Mouse (Mus musculus) layer of hippocampus, adult 2 months (tissue): Measurements from ENCODE around the gene Dab2. TPM values are rescaled to one million over a fixed set of nuclear protein-coding genes. Genes with fewer than 3 reads are reported as not detected.

Experiments
- DNase-seq, 2 experiments: peaks; one replicate each; pipeline ENCODE4 v3.0.0; 2022; ENCODE audit warnings: low spot score in 2 of 2
- H3K27ac ChIP-seq: fragments of 200-600 bp; 2 replicates; pipeline ENCODE4 v1.8.1; 2022
- H3K4me3 ChIP-seq: fragments of 200-600 bp; 2 replicates; pipeline ENCODE4 v1.8.1; 2022; ENCODE audit warnings: mild to moderate bottlenecking
- CTCF ChIP-seq: fragments of 200-600 bp; conservative IDR thresholded peaks from 2 replicates; pipeline ENCODE4 v1.8.1; 2022; ENCODE audit warnings: antibody characterized with exemption, mild to moderate bottlenecking, moderate library complexity
- long read RNA-seq, 2 experiments: library from polyadenylated mRNA; stranded (forward); transcript quantifications; one replicate each; pipeline ENCODE4 v2.0.0; 2021; ENCODE audit warnings: borderline mapping rate in 2 of 2
- total RNA-seq, 2 experiments: library from RNA; stranded (reverse); gene quantifications; 2 replicates each; pipeline ENCODE4 v1.2.3; 2021

The Dab2 gene
- 1 to 10 TPM; 8.9 to 9.8 TPM for total RNA-seq
- long read RNA-seq, experiment 1, full-length matches to known transcripts, result 4 of 6 reads
- long read RNA-seq, experiment 1, partial matches to known transcripts, result 1 of 6 reads
- long read RNA-seq, experiment 1, other reads (novel, unspliced or antisense), result 1 of 6 reads
- long read RNA-seq, experiment 2, full-length matches to known transcripts, result 3 of 4 reads
- long read RNA-seq, experiment 2, partial matches to known transcripts, result 0 of 4 reads
- long read RNA-seq, experiment 2, other reads (novel, unspliced or antisense), result 1 of 4 reads

DNA sequence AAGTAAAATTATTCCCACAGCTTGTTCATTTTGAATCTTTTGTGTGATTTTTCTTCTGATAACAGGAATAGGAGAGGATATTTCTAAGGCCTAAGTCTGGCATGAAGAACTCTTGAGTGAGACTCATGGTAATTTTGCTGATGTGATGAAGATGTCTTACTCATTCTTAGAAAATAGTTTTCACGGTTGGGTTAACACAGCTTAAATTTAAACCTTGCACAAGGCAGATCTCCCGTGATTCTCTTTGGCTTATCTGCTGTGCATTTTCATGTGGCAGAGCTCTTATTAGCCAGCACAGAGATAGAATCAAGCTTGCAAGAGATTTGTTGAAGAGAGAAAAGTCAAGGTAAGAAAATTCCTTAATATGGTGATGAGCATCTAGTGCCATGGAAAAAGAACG is at the start of gene Dab2:
TSS of gene Dab2 (plus strand) at position 235 of the 400 bp plus-strand sequence.
- no peak for TF ChIP-seq CTCF
- no peak for DNase-seq

DNA sequence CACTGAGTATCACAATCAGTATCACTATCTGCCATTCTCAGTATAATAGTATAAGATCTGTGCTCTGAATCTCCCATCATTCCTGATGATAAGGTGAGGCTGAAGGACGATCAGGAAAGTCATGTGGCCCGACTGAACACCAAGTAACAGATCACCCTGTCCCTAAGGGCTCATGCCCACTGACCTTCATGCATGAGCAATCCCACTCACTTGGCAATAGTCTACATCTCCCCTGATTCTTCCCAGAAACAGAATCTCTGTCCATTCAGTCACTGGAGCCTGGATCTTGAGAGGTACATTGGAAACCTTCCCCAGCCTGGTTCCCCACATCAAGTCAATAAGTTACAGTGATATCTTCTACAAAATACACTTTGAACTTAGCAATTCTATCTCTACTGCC is 46.1 kb upstream of the Dab2 start:
- no peak for TF ChIP-seq CTCF
- no peak for DNase-seq
- Histone ChIP-seq H3K27ac (no peak overlapping the region), H3K4me3 (no peak overlapping the region)

More for the DNA sequence above, at the start of gene Dab2:
- no peak within 1 kb of the TSS for H3K4me3 ChIP-seq
- H3K27ac ChIP-seq, result no peak within 1 kb of the TSS

DNA sequence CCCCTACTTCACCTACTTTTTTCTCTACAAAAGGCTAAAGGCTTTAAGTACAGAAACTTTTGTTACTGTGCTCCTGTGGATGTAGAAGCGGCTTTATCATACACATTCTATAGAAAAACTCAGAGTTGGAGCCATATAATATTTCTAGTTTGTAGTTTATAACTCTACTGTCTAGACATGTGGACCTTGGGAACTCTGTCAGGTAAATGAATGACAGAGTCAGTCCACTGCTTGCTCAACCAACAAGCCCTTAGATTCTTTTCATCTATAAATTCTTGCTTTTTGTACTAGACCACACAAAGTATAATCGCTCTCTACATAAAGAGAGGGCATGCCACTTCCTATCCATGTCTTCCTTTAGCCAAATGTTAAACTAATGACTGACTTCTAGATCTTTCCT is 45.2 kb upstream of the Dab2 start:
- H3K4me3 ChIP-seq, result no peak overlapping the region
- H3K27ac ChIP-seq, result no peak overlapping the region
- no peak for DNase-seq
- TF ChIP-seq CTCF, result no peak

DNA sequence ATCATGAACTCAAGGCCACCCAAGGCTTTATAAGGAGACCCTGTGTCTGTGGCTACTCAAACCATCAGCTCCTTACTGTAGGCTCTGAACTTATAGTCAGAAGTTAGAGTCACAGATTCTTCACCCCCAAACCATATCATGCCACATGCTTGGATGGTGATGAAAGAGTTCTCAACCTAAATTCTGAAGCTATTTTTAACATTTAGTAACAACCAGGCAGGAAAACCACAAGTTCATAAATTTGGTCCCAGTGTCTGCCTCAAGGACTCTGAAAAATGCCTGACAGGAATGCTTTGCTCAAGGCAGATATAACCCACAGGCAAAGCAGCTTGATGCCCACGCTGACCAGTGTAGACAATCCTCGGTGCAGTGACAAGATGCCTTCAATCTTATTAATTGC is 42.5 kb upstream of the Dab2 start:
- DNase-seq, result no peak
- no peak for TF ChIP-seq CTCF
- no peak overlapping the region for H3K4me3 ChIP-seq
- H3K27ac ChIP-seq, result no peak overlapping the region

DNA sequence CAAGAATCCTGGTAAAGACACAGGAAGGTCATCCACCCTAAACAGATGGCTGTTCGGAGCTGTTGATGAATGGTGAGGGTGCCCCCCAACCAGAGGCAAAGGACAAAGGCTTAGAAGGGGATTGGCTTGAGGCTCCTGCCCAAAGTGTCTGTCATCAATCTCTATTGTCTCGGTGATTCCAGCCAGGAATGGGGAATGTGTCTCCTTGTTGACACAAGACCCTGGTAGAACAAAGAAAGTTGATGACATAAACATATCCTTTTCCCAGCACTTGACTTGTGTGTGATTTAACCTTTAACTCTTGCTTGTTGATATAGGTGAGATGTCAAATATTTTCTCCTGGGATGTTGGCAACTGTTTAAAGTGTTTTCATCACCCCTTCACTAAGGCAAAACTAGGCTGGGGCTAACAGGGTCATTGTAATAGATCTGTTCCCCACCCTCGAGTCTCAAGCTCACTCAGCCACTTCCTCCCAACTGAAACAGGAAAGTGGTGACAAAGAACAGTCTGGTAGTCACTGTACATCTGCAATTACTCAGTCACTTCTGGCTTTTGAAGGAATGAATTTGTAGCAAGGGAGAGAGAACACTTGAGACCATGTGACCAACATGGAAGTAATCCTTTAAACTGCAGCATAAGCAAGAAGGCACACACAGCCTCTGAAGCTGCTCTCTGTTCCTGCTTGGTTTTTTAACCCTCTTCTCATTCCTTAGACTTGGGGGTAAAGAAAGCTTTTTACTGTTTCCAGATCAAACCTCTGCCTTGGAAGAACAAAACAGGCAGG is 39.4 kb upstream of the Dab2 start:
- DNase-seq, result no peak
- Histone ChIP-seq H3K4me3 (no peak overlapping the region), H3K27ac (peak overlapping the region; percentile 36)
- no peak for TF ChIP-seq CTCF

DNA sequence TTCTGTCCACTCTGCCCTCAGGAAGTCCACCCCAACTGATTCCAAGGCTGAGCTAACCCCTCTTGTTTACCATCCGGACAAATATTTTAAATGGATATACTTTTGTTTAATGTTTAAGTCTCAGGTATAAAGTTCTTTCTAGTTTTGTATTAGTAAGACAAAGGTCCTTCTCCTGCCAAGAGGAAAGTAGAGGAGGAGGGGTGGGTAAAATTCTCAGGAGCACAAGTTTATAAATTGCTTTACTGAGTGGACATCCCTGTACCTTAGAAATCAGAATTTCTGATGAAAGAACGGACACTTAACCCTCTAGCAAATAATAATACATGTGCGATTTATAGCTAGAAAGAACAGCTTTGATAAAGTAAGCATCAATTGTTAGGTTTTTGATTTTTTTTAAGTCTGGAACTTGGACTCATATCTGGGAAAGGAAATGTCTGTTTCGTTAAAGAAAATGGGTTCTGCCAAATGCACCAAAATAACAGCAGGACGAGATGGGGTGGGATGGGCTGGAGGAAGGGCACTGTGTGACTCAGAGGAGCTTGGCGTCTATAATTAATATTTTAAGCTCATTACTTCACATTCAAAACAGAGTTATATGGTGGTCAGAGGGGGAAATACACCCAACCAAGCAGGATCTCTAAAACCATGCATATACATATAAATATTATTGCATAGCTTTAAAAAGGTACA is 38.7 kb upstream of the Dab2 start:
- 0 out of 2 replicates have a peak, but pooled peaks have one; percentile 13 for TF ChIP-seq CTCF
- no peak overlapping the region for H3K4me3 ChIP-seq
- peak overlapping the region; percentile 21; the same call in 1 of the 2 replicates for H3K27ac ChIP-seq
- no peak for DNase-seq

DNA sequence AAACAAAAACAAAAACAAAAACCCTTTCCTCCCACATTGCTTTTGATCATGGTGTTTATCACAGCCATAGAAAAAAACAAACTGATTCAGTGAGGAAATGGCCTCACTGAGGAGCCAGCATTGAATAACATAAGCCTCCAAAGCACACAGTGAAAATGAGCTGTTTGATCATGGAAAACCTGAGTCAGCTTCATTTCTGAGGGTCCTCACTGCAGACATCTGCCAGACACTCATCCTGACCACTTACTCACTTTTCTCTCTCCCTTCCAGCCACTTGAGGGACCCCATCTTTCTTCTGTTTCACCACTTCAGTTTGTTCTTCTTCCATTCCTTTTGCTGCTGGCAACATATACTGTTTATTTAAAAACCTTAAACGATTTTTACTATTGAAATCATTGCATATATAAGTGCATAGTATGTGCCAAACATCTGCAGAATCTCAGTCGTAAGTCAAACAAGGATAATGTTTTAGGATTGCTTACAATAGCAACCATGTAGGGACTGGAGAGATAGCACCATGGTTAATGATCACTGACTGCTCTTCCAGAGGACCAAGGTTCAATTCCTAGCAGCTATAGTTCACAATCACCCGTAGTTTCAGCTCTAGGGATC is 32.3 kb upstream of the Dab2 start:
- no peak overlapping the region for H3K27ac ChIP-seq
- DNase-seq, result no peak
- no peak overlapping the region for H3K4me3 ChIP-seq
- no peak for TF ChIP-seq CTCF

DNA sequence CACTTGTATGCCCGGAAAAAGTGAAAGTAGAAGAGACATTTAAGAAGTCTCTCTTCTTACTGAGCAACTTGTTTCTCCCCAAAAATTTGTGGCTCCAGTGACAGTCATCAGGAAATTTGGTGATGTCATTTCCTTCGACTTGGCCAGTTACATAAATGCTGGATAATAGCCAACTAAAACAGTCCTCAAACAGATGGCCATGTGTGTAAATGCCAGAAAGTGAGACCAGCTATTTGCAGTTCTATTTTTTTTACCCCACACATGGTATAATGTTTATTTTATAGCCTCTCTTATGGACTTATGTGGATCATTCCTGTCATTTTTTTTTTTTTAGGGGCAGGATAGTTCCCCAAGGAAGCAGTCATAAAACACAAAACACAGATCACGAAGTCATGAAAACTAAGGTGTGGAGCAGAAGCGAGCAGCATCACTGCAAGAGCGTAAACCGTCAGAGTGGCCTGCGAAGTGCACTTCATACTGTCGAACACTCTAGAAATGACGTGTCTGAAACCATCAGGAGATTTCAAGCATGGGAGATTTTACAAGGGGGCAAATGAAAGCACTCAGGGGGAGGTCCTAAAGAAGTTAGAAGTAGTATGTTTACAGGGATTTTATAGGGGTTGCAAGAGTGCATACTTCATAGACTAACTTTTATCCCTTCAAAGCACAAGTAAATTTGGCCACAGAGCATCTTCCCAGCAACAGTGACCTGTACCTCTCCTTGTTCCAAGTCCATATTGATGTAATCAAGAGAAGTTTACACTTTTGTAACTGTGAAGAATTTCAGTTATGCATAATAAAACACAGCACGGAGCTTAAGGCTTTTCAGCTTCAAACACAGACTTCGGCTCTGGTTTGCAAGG is 20.8 kb upstream of the Dab2 start:
- no peak for TF ChIP-seq CTCF
- H3K27ac ChIP-seq, result no peak overlapping the region
- DNase-seq, result no peak
- H3K4me3 ChIP-seq, result no peak overlapping the region

DNA sequence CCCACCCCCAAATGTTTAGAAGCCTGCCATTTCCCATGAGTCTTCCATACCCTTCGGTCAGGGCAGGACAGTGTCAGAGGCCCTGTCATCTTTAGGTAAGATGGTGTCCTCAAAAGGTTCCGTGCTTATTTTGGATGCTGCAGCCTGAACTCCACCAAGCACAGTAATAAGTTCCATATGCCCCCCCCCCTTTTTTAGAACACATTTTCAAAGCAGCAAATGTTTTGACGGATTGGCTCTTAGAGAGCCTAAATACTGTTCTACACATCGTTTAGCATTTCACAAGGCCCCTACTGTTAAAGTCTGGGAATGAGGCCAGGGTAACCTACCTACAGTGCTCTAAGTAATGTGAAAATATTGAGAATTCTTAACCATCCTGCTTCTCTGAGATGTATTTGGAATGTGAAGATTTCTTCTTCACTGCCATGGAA is 19.6 kb upstream of the Dab2 start:
- H3K27ac ChIP-seq, result no peak overlapping the region
- TF ChIP-seq CTCF, result no peak
- no peak for DNase-seq

DNA sequence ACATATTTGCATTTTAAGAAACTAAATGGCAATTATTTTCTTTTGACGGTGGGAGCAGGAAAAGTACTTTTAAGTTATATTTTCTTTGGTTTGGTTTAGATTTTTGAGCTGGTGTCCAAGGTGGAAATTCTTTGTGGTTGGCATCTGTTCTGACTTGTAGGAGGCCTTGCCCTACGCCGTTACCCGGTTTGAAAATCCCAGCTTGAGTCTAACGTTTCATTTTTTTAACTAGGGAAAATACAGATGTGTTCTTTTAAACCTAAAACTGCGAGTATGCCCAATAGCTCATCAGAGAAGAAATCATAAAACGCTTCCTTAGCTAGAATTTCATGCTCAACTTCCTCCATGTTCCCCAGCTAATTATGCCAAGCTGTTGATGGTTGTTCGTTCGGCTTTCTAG is 16.3 kb upstream of the Dab2 start:
- TF ChIP-seq CTCF, result no peak
- no peak for DNase-seq
- H3K4me3 ChIP-seq, result no peak overlapping the region
- no peak overlapping the region for H3K27ac ChIP-seq

More for the DNA sequence above, 19.6 kb upstream of the Dab2 start:
- H3K4me3 ChIP-seq, result no peak overlapping the region

DNA sequence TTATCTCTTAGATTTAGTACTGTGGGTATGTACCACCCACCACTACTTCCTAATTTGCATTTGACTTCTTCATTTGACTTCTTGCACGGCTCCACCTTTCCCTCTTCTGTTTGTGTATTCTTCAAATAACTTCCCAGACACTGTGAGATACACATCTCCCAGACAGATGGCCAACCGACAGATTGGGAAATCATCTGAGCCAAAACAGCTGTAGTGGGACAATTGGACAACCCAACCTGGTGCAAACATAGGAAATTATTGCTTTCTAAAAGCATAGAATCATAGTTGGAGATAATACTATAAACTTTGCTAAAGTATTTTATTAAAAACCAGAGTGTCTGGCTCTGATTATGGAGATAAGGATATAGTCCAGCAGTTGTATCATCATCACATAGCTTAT is 3.5 kb upstream of the Dab2 start:
- no peak for DNase-seq
- Histone ChIP-seq H3K27ac (no peak overlapping the region), H3K4me3 (no peak overlapping the region)
- no peak for TF ChIP-seq CTCF

DNA sequence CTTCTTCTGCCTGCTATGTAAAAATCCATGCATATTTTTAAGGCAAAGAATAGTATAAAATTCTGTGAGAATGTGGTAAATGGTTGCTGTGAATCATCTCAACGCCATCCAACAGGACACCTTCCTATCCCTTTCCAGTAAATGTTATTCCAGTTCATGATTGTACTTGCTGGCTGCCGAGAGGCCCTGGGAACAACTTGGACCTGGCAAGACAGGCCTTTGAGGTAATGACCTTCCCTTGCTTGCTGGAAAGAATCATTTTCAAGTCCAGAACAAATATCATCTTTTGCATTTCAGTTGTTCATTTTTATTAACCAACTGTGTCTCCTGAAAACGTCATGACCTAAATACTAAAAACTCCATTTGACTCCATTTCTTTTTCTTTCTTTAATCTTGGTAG is 862 bp upstream of the Dab2 start:
- no peak for DNase-seq
- H3K4me3 ChIP-seq, result no peak overlapping the region
- no peak overlapping the region for H3K27ac ChIP-seq
- no peak for TF ChIP-seq CTCF
